Mouse (Mus musculus): Measurements from ENCODE around the gene Vps18. TPM values are rescaled to one million over a fixed set of nuclear protein-coding genes. Genes with fewer than 3 reads are reported as not detected.

The Vps18 gene
- polyA plus RNA-seq, 1 experiment from 2014 or later, result 10.9 TPM

DNA sequence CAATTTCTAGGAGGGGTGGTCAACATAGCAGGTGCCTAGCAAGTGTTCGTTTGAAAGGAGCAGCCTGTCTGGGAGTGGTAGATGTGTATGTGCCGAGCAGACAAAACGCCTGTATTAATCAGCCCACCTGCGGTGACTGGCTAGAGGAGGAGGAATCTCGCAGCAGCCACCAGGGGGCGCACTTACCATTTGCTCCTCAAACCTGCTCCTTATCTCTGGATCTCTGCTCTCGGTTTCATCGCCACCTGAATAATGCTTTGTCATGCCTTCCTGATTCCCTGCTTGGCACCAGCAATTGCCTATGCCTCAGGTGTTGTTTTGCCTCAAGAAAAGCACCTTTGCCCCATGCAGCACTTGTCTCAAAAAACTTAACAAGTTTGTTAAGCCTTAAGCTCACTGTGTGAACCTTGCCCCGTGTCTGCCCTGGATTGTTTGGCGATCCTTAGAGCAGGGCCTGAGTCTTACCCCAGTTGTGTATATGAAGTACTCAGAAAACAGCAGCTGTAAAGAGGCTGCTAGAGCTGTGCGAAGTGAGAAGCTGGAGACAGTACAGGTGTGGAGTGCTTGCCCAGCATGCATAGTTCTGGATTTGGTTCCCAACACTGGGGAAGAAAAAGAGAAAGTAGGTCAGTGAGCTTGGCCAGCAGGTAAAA is 37.6 kb upstream of the Vps18 start:
- Histone ChIP-seq H3K27me3 (ENCODE audit: control insufficient read depth, insufficient read depth, low read length) (no peaks in the 10 kb centered on the region), H3K4me2 (replicated peaks; ENCODE audit: low read depth, low read length) (no peak overlapping the region), H3K9me3 (ENCODE audit: control insufficient read depth, low read depth, low read length) (no peaks in the 10 kb centered on the region), H3K36me3 (ENCODE audit: control insufficient read depth, insufficient read depth, low read length) (no peaks in the 10 kb centered on the region), H3K4me3 (ENCODE audit: low read depth, low read length) (no peak overlapping the region), H3K9ac (replicated peaks; ENCODE audit: low read depth, low read length) (no peak overlapping the region), H3K4me1 (ENCODE audit: control insufficient read depth, insufficient read depth, low read length) (no peaks in the 10 kb centered on the region), H3K27ac (ENCODE audit: low read length) (peak overlapping the region; percentile 24; the same call in 1 of the 2 replicates)
- peak; percentile 70 for ATAC-seq (ENCODE audit: insufficient number of reproducible peaks, insufficient read depth, low FRiP score, low read depth)
- WGBS, result 11% methylated on average over 11 of the region's 11 CpGs

DNA sequence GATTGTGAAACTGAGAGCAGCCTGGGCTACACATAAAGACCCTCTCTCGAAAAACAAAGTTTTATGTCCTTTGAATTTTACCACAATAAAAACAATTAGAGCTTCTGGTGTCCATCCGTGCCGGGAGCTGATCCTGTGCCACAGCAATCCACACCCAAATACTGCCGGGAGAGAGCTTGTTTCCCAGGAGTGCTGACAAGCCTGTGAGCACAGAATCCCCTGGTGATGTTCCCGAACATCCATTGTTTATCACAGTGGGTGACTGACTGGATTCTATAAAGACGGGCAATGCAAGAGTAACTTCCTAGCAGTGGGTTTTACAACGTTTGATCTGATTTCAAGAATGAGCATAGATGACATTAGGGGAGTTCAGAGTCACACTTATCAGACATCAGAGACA is 33.6 kb upstream of the Vps18 start:
- Histone ChIP-seq H3K9ac (replicated peaks; ENCODE audit: low read depth, low read length) (no peak overlapping the region), H3K27me3 (ENCODE audit: control insufficient read depth, insufficient read depth, low read length) (no peaks in the 10 kb centered on the region), H3K4me2 (replicated peaks; ENCODE audit: low read depth, low read length) (no peak overlapping the region), H3K9me3 (ENCODE audit: control insufficient read depth, low read depth, low read length) (no peaks in the 10 kb centered on the region), H3K4me1 (ENCODE audit: control insufficient read depth, insufficient read depth, low read length) (no peaks in the 10 kb centered on the region), H3K27ac (ENCODE audit: low read length) (no peak overlapping the region), H3K36me3 (ENCODE audit: control insufficient read depth, insufficient read depth, low read length) (no peaks in the 10 kb centered on the region), H3K4me3 (ENCODE audit: low read depth, low read length) (no peak overlapping the region)
- no peak for ATAC-seq (ENCODE audit: insufficient number of reproducible peaks, insufficient read depth, low FRiP score, low read depth)
- WGBS, result 28% methylated on average over 7 of the region's 7 CpGs

DNA sequence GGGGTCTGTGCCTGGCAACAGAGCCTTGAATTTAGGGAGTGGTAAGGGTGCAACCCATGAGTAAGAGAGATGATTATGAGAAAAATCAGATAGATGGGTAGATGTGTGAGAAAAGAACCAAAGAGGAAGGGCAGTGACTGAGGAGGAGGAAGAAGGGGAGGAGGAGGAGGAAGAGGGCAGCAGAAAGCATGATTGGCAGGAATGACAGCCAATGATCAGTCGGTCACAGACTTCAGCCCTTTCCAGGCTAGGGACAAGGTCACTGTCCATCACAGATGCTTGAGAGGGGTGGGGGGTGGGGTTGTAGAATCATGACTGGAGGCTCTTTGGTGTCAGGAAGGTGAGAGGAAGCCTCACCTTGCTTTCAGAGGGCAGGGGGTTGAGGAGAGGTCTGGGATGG is 28.0 kb upstream of the Vps18 start:
- no peaks in the 10 kb centered on the region for H3K9me3 ChIP-seq (ENCODE audit: control insufficient read depth, low read depth, low read length)
- WGBS, result 64% methylated on average over 1 of the region's 1 CpGs
- no peaks in the 10 kb centered on the region for H3K27me3 ChIP-seq (ENCODE audit: control insufficient read depth, insufficient read depth, low read length)
- 0 out of 2 replicates have a peak, but pooled peaks cover 5% of the 10 kb centered on the region for H3K4me1 ChIP-seq (ENCODE audit: control insufficient read depth, insufficient read depth, low read length)
- H3K4me3 ChIP-seq (ENCODE audit: low read depth, low read length), result no peak overlapping the region
- no peaks in the 10 kb centered on the region for H3K36me3 ChIP-seq (ENCODE audit: control insufficient read depth, insufficient read depth, low read length)
- no peak overlapping the region for H3K27ac ChIP-seq (ENCODE audit: low read length)
- H3K4me2 ChIP-seq (replicated peaks; ENCODE audit: low read depth, low read length), result no peak overlapping the region
- no peak overlapping the region for H3K9ac ChIP-seq (replicated peaks; ENCODE audit: low read depth, low read length)
- ATAC-seq (ENCODE audit: insufficient number of reproducible peaks, insufficient read depth, low FRiP score, low read depth), result no peak

DNA sequence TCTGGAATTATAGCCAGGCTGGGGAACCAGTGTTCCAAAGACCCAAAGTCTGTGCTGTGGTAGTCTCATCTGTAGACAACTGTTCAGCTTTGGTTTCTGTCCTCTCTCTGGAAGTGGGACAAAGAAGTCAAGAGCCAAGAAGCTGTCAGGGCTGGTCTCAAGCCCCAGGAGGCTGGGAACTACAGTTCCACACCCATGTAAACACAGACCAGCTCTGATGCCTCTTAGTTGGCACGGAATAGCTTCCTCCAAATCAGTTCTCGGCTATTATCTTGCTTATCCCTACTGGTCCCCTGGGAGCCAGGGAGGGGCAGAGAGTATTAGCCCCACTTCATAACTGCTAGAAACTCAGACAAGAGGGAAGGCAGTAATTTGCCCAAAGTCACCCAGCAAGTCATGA is 27.2 kb upstream of the Vps18 start:
- no peak for ATAC-seq (ENCODE audit: insufficient number of reproducible peaks, insufficient read depth, low FRiP score, low read depth)
- Histone ChIP-seq H3K4me3 (ENCODE audit: low read depth, low read length) (no peak overlapping the region), H3K27ac (ENCODE audit: low read length) (no peak overlapping the region), H3K9ac (replicated peaks; ENCODE audit: low read depth, low read length) (no peak overlapping the region), H3K4me2 (replicated peaks; ENCODE audit: low read depth, low read length) (no peak overlapping the region), H3K36me3 (ENCODE audit: control insufficient read depth, insufficient read depth, low read length) (no peaks in the 10 kb centered on the region), H3K9me3 (ENCODE audit: control insufficient read depth, low read depth, low read length) (no peaks in the 10 kb centered on the region), H3K27me3 (ENCODE audit: control insufficient read depth, insufficient read depth, low read length) (no peaks in the 10 kb centered on the region), H3K4me1 (ENCODE audit: control insufficient read depth, insufficient read depth, low read length) (0 out of 2 replicates have a peak, but pooled peaks cover 5% of the 10 kb centered on the region)
- 35% methylated on average over 2 of the region's 2 CpGs for whole genome bisulfite sequencing

DNA sequence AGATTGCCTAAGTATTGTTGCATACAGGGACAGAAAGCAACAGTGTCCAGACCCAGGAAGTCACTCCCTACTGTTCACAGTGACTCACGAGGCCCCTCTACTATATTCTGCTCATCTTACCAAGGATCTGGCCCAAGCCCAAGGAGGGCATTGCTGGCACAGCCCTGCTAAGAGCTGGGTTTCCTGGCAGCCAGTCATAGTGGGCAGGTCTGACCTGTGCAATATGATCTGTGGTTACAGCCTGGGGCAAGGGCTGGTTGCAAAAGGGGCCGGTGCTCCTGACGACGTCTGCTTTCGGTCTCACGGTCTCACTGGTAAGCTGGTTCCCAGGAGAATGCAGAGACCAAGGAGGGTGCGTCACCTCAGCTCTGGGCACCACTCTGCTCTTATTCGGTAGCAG is 25.6 kb upstream of the Vps18 start:
- H3K36me3 ChIP-seq (ENCODE audit: control insufficient read depth, insufficient read depth, low read length), result no peaks in the 10 kb centered on the region
- 0 out of 2 replicates have a peak, but pooled peaks cover 5% of the 10 kb centered on the region for H3K4me1 ChIP-seq (ENCODE audit: control insufficient read depth, insufficient read depth, low read length)
- H3K27ac ChIP-seq (ENCODE audit: low read length), result no peak overlapping the region
- H3K4me2 ChIP-seq (replicated peaks; ENCODE audit: low read depth, low read length), result no peak overlapping the region
- H3K9ac ChIP-seq (replicated peaks; ENCODE audit: low read depth, low read length), result no peak overlapping the region
- 22% methylated on average over 8 of the region's 8 CpGs for WGBS
- ATAC-seq (ENCODE audit: insufficient number of reproducible peaks, insufficient read depth, low FRiP score, low read depth), result peak; percentile 67; the same call in 1 of the 2 replicates
- no peaks in the 10 kb centered on the region for H3K27me3 ChIP-seq (ENCODE audit: control insufficient read depth, insufficient read depth, low read length)
- H3K9me3 ChIP-seq (ENCODE audit: control insufficient read depth, low read depth, low read length), result no peaks in the 10 kb centered on the region
- H3K4me3 ChIP-seq (ENCODE audit: low read depth, low read length), result no peak overlapping the region

DNA sequence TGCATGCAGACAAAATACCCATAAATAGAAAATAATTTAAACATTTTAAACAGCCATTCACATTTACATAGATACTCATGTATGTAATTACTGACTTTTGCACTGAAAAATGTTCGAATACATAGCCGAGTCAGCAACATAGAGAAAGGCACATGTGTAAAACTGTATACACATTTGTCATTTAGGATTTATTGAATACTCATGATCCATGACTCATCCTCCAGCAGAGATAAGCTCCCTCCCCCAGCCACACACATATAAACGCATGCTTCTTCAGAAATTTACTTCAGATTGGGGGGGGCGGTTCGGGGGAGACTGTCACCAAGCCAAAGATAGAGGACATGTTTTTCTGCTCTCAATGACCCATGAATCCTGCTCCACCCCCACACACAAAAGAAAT is 24.7 kb upstream of the Vps18 start:
- Histone ChIP-seq H3K27ac (ENCODE audit: low read length) (no peak overlapping the region), H3K9me3 (ENCODE audit: control insufficient read depth, low read depth, low read length) (no peaks in the 10 kb centered on the region), H3K4me1 (ENCODE audit: control insufficient read depth, insufficient read depth, low read length) (0 out of 2 replicates have a peak, but pooled peaks cover 5% of the 10 kb centered on the region), H3K4me3 (ENCODE audit: low read depth, low read length) (no peak overlapping the region), H3K27me3 (ENCODE audit: control insufficient read depth, insufficient read depth, low read length) (no peaks in the 10 kb centered on the region), H3K9ac (replicated peaks; ENCODE audit: low read depth, low read length) (no peak overlapping the region), H3K36me3 (ENCODE audit: control insufficient read depth, insufficient read depth, low read length) (no peaks in the 10 kb centered on the region), H3K4me2 (replicated peaks; ENCODE audit: low read depth, low read length) (no peak overlapping the region)
- no peak for ATAC-seq (ENCODE audit: insufficient number of reproducible peaks, insufficient read depth, low FRiP score, low read depth)
- WGBS, result 63% methylated on average over 5 of the region's 5 CpGs

DNA sequence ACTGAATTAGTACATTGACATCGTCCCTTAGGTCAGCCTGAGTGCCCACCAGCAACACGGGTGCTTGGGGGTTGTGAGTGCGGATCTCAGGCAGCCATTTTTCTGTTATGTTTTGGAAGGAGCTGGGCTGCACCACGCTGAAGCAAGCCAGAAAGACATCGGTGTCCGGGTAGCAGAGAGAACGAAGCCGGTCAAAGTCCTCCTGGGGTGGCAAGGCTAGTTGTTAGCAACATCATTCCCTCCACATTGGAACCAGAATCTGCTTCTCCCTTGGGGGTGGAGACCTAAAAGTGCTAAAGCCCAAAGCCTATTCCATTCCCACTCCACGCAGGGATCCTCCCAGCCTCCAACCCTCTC is 18.3 kb upstream of the Vps18 start:
- Histone ChIP-seq H3K4me1 (ENCODE audit: control insufficient read depth, insufficient read depth, low read length) (no peaks in the 10 kb centered on the region), H3K27ac (ENCODE audit: low read length) (no peak overlapping the region), H3K4me3 (ENCODE audit: low read depth, low read length) (peak overlapping the region; percentile 57), H3K36me3 (ENCODE audit: control insufficient read depth, insufficient read depth, low read length) (no peaks in the 10 kb centered on the region), H3K9ac (replicated peaks; ENCODE audit: low read depth, low read length) (0 out of 2 replicates have a peak overlapping the region, but pooled peaks have one; percentile 28), H3K27me3 (ENCODE audit: control insufficient read depth, insufficient read depth, low read length) (no peaks in the 10 kb centered on the region), H3K4me2 (replicated peaks; ENCODE audit: low read depth, low read length) (peak overlapping the region; percentile 99), H3K9me3 (ENCODE audit: control insufficient read depth, low read depth, low read length) (no peaks in the 10 kb centered on the region)
- ATAC-seq (ENCODE audit: insufficient number of reproducible peaks, insufficient read depth, low FRiP score, low read depth), result no peak
- WGBS, result 52% methylated on average over 9 of the region's 9 CpGs

DNA sequence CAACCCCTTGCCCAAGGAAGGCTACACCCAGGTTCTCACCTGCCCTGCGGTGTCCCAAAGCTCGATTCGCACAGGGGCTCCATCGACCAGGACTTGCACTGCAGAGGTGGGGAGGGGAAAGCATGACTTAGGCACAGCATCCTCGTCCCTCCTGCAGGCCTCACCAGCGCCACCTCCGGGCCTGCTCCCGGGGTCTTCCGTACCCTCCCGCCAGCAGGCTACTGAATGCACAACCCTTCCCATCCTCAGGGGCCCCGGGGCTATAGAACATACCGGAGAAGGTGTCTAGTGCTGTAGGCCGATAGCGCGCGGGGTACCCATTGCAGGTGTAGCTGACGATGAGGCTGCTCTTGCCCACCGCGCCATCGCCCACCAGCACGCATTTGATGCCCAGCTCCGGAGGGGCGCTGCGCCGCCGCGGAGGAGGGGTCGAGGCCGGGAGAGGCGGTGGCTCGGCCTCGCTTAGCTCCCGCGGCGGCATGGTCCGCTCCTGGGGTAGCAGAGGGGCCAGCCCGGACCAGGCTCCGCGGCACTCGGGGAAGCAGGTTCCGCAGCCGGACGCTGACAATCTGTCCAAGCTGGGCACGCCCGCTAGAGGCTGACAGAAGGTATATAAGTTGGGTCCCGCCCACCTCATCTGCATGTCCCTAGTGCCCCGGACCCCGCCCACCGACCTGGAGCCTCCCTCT is 17.8 kb upstream of the Vps18 start, which contains the start of gene Rhov:
Rhov (minus strand) TSS at position 630 of the 689 bp plus-strand sequence.
- Histone ChIP-seq H3K9ac (replicated peaks; ENCODE audit: low read depth, low read length) (peak within 1 kb of the TSS; percentile 28; the same call in 1 of the 2 replicates), H3K9me3 (ENCODE audit: control insufficient read depth, low read depth, low read length) (no peaks in the 10 kb centered on the region), H3K4me3 (ENCODE audit: low read depth, low read length) (peak within 1 kb of the TSS; percentile 57), H3K4me2 (replicated peaks; ENCODE audit: low read depth, low read length) (peak within 1 kb of the TSS; percentile 99), H3K36me3 (ENCODE audit: control insufficient read depth, insufficient read depth, low read length) (no peaks in the 10 kb centered on the region), H3K27me3 (ENCODE audit: control insufficient read depth, insufficient read depth, low read length) (no peaks in the 10 kb centered on the region), H3K27ac (ENCODE audit: low read length) (no peak within 1 kb of the TSS), H3K4me1 (ENCODE audit: control insufficient read depth, insufficient read depth, low read length) (no peaks in the 10 kb centered on the region)
- peak; percentile 80 for ATAC-seq (ENCODE audit: insufficient number of reproducible peaks, insufficient read depth, low FRiP score, low read depth)
- 1% methylated on average over 49 of the region's 49 CpGs for WGBS
